Mouse (Mus musculus) forebrain, postnatal 0 days (tissue): ENCODE results near the gene Fads2. TPM values are rescaled to one million over a fixed set of nuclear protein-coding genes. Genes with fewer than 3 reads are reported as not detected.
A peak's percentile ranks its signal among the peaks of the same experiment; 100 is the strongest.

Source experiments
- ATAC-seq: fragments of 200-750 bp; cut with Nextera tagmentation; 2 replicates; pipeline ENCODE4 v1.8.0; 2017; ENCODE audit warnings: mild to moderate bottlenecking, moderate library complexity
- DNase-seq: peaks from one replicate; pipeline ENCODE4 v3.0.0-alpha.2; 2015
- H3K27ac ChIP-seq: fragments of 300-500 bp; sonication (generic); 2 replicates; pipeline ENCODE4 v1.5.1; 2014; ENCODE audit warnings: low read depth, mild to moderate bottlenecking, antibody characterized with exemption, low read length, moderate library complexity, mixed read lengths
- H3K27me3 ChIP-seq: fragments of 300-500 bp; sonication (generic); 2 replicates; pipeline ENCODE4 v1.6.1; 2014; ENCODE audit warnings: mild to moderate bottlenecking, low read length, mixed read lengths; ENCODE audit not compliant: insufficient read depth
- H3K36me3 ChIP-seq: fragments of 300-500 bp; sonication (generic); 2 replicates; pipeline ENCODE4 v1.6.1; 2014; ENCODE audit warnings: mild to moderate bottlenecking, moderate library complexity; ENCODE audit not compliant: insufficient read depth
- H3K4me1 ChIP-seq: fragments of 300-500 bp; sonication (generic); 2 replicates; pipeline ENCODE4 v1.6.1; 2014; ENCODE audit warnings: antibody characterized with exemption; ENCODE audit not compliant: insufficient read depth
- H3K4me2 ChIP-seq: fragments of 300-500 bp; sonication (generic); 2 replicates; pipeline ENCODE4 v1.6.1; 2014; ENCODE audit warnings: low read depth, mild to moderate bottlenecking, moderate library complexity
- H3K4me3 ChIP-seq: fragments of 300-500 bp; sonication (generic); 2 replicates; pipeline ENCODE4 v1.5.1; 2014; ENCODE audit warnings: low read depth, low read length, mixed read lengths
- H3K9ac ChIP-seq: fragments of 300-500 bp; sonication (generic); 2 replicates; pipeline ENCODE4 v1.6.1; 2014; ENCODE audit warnings: mild to moderate bottlenecking
- H3K9me3 ChIP-seq: fragments of 300-500 bp; sonication (generic); 2 replicates; pipeline ENCODE4 v1.6.1; 2016; ENCODE audit warnings: low read length
- CTCF ChIP-seq: sonication (generic); IDR thresholded peaks from 2 replicates; pipeline ENCODE4 v1.5.1; 2016; ENCODE audit warnings: antibody characterized with exemption, control low read depth, low read depth
- WGBS: fragments of 180-500 bp; shearing (Covaris S2); extraction: QIAGEN DNeasy Blood & Tissue Kit; methylation state at CpG from one replicate; pipeline ENCODE4 v1.1.7; 2014; 5-methylcytosine and 5-hydroxymethylcytosine counted together
- polyA plus RNA-seq: library from polyadenylated mRNA; unstranded; fragments of >200 nt; fragmentation: Nextera tagmentation; extraction: Ambion mirVana; gene quantifications from 2 replicates; pipeline ENCODE4 v1.2.1, GENCODE M21; 2015
- total RNA-seq: library from RNA; depleted of rRNA; stranded (reverse); fragments of >200 nt; gene quantifications from 2 replicates; pipeline ENCODE4 v1.2.3, GENCODE M21; 2014

Fads2 gene
- total and polyA plus RNA-seq, 2 experiments from 2014 or later: 248 to 249 TPM

DNA sequence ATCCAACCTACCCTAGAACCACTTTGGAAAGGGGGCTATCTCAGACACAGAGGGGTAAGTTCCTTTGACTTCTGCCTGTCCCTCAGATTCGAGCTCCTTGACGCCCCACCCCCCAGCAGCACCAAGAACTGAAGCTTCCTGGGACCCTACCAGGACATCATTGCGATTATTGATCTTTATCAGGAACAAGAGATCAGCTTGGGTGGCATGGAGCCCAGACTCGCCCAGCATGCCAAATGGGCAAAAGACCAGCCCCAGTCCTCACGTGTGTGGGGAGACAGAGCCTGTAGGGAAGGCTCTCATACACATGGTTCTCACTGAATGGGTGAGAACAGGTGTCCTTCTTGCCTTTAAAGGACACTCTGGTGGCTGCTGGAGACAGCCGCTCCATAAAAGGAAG, 2.7 kb upstream of the Fads2 start:
- no peak overlapping the region for H3K4me3 ChIP-seq
- H3K4me2 ChIP-seq: no peak overlapping the region
- no peak for DNase-seq
- H3K27me3 ChIP-seq: no peaks in the 10 kb centered on the region
- H3K9ac ChIP-seq: no peak overlapping the region
- no peaks in the 10 kb centered on the region for H3K9me3 ChIP-seq
- H3K27ac ChIP-seq: no peak overlapping the region
- H3K4me1 ChIP-seq: peaks cover 16% of the 10 kb centered on the region; the same call in 1 of the 2 replicates
- no peak for ATAC-seq
- no peak for TF ChIP-seq CTCF
- H3K36me3 ChIP-seq: no peaks in the 10 kb centered on the region
- WGBS: 72% methylated on average over 6 of the region's 6 CpGs

DNA sequence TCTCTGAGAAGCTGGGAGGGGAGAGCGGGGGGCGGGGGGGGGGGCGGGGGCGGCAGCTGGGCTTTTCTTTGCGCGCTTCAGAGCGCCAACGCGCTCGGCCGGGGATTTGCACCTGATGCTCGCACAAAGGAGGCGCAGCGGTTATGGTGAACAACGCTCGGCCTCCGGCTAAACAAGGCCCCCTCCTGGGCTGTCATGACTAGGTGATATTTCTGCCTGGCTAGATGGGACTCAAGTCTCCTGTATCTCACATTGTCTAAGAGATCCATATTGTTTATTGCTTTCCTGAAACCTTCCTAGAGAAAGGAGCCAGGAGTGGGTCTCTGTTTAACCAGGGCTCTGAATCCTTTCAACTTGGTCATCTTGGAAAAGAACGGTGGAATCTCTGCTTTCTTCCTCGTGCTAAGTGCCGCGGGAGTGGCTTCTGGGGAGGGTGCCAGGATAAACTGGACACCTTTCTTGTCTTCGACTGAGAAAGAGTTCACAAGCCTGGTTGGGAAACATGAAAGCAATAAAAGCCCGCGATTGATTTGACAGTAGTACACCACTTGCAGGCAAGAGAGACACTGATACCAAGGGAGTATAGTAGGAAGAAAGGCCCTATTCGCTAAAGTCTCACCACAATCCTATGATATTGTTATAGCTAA, 631 bp upstream of the Fads2 start:
- DNase-seq (no peak), ATAC-seq (no peak)
- peaks cover 35% of the 10 kb centered on the region for H3K4me1 ChIP-seq
- peak overlapping the region; percentile 89 for H3K27ac ChIP-seq
- H3K4me2 ChIP-seq: peak overlapping the region; percentile 91
- peak overlapping the region; percentile 60 for H3K4me3 ChIP-seq
- H3K36me3 ChIP-seq: no peaks in the 10 kb centered on the region
- no peaks in the 10 kb centered on the region for H3K9me3 ChIP-seq
- TF ChIP-seq CTCF: 0 out of 2 replicates have a peak, but pooled peaks have one; percentile 6
- peak overlapping the region; percentile 76 for H3K9ac ChIP-seq
- 3% methylated on average over 22 of the region's 25 CpGs for WGBS
- H3K27me3 ChIP-seq: no peaks in the 10 kb centered on the region

DNA sequence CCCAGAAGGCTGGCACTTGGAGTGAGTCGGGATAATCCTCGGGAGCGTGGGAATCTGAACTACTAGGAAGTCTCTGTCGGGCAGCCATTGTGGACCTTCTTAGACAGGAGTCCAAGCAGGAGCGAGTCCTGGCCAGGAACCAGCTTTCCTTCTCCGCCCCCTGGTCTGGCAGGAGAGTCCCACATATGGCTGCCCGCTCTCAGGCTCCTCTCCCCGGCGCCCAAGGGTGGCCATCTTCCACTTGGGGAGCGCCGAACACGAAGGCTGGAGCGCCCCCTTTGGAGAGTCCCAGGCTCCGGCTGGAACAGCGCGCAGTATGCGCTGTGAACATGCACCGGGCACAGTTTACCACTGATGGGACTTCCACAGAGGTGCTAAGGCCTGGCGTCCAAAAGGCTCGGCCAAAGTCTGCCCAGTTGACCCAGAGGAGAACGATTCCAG, 895 bp downstream of the Fads2 start:
- no peaks in the 10 kb centered on the region for H3K9me3 ChIP-seq
- under 1% methylated on average over 21 of the region's 21 CpGs for WGBS
- DNase-seq (peak; percentile 90), ATAC-seq (peak; percentile 71)
- H3K4me1 ChIP-seq: peaks cover 35% of the 10 kb centered on the region
- peak overlapping the region; percentile 76 for H3K9ac ChIP-seq
- H3K4me3 ChIP-seq: peak overlapping the region; percentile 60
- H3K27ac ChIP-seq: peak overlapping the region; percentile 89
- no peaks in the 10 kb centered on the region for H3K36me3 ChIP-seq
- peak; percentile 85 for TF ChIP-seq CTCF
- peak overlapping the region; percentile 91 for H3K4me2 ChIP-seq
- H3K27me3 ChIP-seq: no peaks in the 10 kb centered on the region

DNA sequence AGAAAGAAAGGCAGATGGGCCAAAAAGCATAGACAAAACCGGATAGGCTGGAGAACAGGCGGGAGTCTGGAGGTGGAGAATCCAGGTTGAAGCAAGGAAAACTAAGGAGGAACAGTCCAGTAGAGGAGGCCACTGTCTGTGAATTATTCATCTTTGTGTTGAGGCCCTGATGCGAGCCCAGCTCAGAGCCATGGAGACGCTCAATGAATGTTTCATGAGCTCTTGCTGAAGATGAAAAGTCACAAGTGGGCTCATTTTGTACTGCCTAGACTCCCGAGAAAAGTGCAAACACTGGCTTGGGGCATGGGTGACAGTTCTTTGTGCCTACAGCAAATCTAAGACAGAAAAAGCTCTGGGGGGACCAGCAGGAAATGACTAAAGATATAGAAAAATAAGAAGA, 3.7 kb downstream of the Fads2 start:
- Histone ChIP-seq H3K9ac (0 out of 2 replicates have a peak overlapping the region, but pooled peaks have one; percentile 0), H3K4me2 (peak overlapping the region; percentile 91), H3K4me1 (peaks cover 46% of the 10 kb centered on the region), H3K27ac (no peak overlapping the region), H3K27me3 (no peaks in the 10 kb centered on the region), H3K4me3 (no peak overlapping the region), H3K36me3 (peaks cover 24% of the 10 kb centered on the region), H3K9me3 (no peaks in the 10 kb centered on the region)
- ATAC-seq (no peak), DNase-seq (no peak)
- TF ChIP-seq CTCF: no peak
- 35% methylated on average over 5 of the region's 5 CpGs for WGBS

DNA sequence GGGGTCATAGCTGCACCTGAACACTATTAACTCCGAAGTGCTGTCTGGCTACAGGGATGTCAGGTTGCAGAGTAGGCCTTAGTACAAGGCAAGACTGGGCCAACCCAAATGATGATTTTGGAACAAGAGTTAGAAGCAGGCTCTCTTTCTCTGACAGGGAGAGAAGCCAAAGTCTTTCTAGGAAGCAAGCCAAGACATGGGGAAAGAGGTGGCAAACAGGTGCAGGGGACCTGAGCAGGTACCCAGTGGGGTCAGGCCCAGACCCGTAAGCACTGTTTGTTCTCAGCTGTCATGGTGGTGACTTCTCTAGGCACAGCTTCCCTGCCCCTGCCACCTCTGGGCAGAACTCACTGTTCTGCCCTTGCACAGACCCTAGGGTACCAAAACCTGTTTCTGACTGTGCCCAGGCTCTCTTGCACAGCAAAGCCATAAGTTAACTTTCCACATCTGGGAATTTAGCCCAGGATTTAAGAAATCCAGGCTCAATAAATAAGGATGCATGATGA, 5.1 kb downstream of the Fads2 start:
- DNase-seq (no peak), ATAC-seq (no peak)
- Histone ChIP-seq H3K36me3 (peaks cover 32% of the 10 kb centered on the region), H3K27me3 (no peaks in the 10 kb centered on the region), H3K4me2 (no peak overlapping the region), H3K4me3 (no peak overlapping the region), H3K9me3 (no peaks in the 10 kb centered on the region), H3K27ac (no peak overlapping the region), H3K9ac (no peak overlapping the region), H3K4me1 (peaks cover 39% of the 10 kb centered on the region)
- 80% methylated on average over 2 of the region's 2 CpGs for WGBS
- no peak for TF ChIP-seq CTCF

DNA sequence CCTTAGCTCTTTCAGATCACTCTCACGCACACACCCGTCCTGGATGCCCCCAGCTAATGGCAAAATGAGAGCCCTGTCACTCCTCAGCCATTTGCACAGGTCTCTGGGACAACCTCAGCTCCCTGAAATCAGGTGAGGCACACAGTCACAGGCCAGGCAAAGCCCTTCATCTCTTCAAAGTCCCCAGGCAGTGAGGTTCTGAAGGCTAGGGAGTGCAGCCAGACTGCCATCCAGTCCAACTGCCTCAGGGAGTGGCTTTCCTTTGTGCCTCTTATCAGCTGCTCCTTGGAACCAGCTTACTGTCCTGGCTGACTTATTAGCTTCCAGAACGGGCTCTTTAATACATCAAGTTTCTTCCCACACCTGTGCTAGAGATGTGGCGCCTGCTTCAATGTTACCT, 6.9 kb downstream of the Fads2 start:
- TF ChIP-seq CTCF: no peak
- 80% methylated on average over 4 of the region's 4 CpGs for WGBS
- no peak overlapping the region for H3K9ac ChIP-seq
- no peak overlapping the region for H3K4me2 ChIP-seq
- H3K27ac ChIP-seq: no peak overlapping the region
- H3K9me3 ChIP-seq: no peaks in the 10 kb centered on the region
- no peaks in the 10 kb centered on the region for H3K27me3 ChIP-seq
- no peak for ATAC-seq
- DNase-seq: no peak
- H3K36me3 ChIP-seq: peaks cover 49% of the 10 kb centered on the region
- H3K4me1 ChIP-seq: peaks cover 33% of the 10 kb centered on the region
- no peak overlapping the region for H3K4me3 ChIP-seq

DNA sequence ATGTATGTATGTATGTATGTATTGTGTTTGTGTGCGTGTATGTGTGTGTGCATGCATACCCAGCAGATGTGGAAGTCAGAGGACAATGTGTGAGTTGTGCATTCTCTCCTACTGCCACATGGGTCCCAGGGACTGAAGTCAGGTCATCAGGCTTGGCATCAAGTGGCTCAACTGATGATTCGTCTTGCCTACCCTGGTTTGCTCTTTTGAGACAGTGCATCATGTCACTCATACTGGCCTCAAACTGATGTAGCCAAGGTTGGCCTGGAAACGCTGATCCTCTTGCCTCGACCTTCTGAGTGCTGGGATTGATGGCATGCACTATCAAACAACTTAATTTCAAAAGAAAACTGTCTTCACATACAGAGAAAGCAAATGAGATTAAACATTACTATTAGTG, 7.7 kb downstream of the Fads2 start:
- H3K4me2 ChIP-seq: no peak overlapping the region
- H3K36me3 ChIP-seq: peaks cover 58% of the 10 kb centered on the region
- WGBS: 88% methylated on average over 4 of the region's 4 CpGs
- DNase-seq (no peak), ATAC-seq (no peak)
- no peak for TF ChIP-seq CTCF
- H3K4me3 ChIP-seq: no peak overlapping the region
- H3K4me1 ChIP-seq: peaks cover 26% of the 10 kb centered on the region
- H3K27ac ChIP-seq: no peak overlapping the region
- no peak overlapping the region for H3K9ac ChIP-seq
- H3K27me3 ChIP-seq: no peaks in the 10 kb centered on the region
- H3K9me3 ChIP-seq: no peaks in the 10 kb centered on the region
